Mouse (Mus musculus): ENCODE data around the gene Dido1.

DNA sequence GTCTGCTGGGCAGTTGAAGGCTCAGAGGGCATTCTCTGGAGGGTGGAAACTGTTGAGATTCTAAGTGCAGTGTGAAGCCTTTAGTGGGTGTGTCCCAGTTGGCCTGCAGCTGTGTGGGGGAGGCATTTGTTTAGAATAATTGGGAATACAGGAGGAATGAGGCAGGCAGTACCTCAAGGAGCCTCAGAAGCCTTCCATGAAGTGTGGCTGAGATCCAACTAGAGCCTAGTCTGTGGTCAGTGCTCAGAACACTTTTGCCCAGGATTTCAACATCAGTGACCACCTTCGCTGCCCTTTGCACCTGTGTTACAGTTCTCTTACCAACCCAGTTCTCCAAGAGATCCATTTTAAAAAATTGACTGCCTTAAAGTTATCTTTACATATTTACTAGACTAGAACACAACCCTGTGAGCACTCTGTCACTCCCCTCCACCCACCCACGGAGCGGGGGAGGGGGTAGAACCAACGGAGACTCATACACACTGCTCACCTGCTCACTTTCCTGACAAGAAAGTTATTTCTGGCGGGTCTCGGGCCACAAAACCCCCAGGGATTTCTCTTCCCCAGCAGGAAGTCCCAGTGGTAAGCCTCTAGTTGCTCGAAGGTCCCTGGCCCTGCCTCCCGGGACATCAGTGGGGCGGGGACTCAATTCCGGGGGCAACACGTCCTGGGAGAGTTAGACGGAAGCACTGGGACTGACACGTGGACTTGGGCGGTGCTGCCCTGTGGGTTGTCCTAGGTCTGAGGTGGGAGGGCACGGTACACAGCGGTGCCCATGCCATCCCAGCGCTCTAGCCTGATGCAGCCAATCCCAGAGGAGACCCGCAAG is 15.0 kb upstream of the Dido1 start, which contains the start of gene Slc17a9:
- TF ChIP-seq POLR2A (IDR thresholded peaks at IDR 0.05; ENCODE audit: insufficient read depth, low read length) = no peak
- TF ChIP-seq CTCF (IDR thresholded peaks at IDR 0.05; ENCODE audit: low read depth, low read length) = no peak

Data from ES-Bruce4 (cell line).